Mouse (Mus musculus): ENCODE results near the gene Pla2r1. TPM values are rescaled to one million over a fixed set of nuclear protein-coding genes. Genes with fewer than 3 reads are reported as not detected.

The Pla2r1 gene
- polyA plus RNA-seq, 1 experiment = 0.32 TPM

DNA sequence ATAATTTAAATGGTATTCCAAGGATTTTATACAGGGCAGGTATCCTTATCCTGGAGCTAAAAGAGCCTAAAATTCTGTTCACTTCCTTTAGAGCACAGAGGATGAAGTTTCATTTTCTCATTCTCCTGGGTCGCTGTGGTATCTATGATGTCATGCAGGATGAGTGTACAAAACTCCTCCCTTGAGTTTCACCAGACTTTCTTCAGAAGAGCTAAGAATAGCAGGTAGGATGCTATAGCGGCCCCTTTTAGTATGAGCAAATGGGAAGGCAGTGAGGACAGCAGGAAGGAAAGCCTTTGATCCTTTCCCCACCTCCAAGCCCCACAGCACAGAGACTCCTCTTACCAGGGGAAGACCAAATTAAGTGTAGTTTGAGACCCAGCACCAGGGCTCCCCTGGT is 48.4 kb downstream of the Pla2r1 start:
- no peak for DNase-seq (ENCODE audit: extremely low spot score in 1 of 2, low spot score in 1 of 2)

DNA sequence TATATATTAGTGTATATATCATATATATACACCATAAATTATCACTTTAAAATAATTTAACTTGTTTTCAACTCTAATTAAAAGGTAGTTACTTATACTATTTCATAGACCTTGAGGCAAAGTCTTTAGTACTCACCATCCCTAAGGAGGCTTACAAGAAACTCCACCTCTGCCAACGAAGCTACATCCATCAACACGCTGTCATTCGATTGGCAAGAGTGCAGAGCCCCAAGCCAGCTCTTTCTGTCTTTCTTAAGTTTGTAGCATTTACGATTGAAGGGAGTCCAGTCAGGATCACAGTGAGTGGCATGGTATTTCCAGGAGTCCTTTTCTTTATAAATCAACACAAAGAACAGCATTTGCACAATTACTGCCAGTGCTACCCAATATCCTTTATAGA is 49.1 kb downstream of the Pla2r1 start:
- DNase-seq (ENCODE audit: extremely low spot score in 1 of 2, low spot score in 1 of 2) = no peak

DNA sequence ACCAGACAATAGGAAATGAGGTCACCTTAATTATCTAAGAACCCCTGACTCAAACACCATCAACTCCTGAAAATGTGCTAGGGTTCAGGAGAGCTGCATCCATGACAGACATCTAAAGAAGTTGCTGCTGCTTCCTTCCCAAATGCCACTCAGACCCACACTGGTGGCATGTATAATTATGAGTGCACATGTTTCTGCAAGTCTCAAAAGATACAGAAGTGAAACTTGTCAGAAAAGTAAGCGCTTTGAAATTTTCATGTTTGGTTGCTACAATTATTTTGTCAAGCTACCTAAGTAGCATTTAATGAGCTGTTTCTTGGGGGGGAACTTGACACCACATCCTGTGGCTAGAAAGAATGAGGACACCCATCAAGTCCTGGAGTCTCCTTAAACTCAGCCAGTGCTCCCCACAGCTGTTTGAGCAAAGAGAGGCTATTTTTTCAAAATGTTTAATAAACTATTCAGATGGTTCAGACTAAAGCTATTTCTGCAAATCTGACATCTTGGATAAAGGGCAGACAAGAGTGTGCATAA is 52.5 kb downstream of the Pla2r1 start:
- no peak for DNase-seq (ENCODE audit: extremely low spot score in 1 of 2, low spot score in 1 of 2)

DNA sequence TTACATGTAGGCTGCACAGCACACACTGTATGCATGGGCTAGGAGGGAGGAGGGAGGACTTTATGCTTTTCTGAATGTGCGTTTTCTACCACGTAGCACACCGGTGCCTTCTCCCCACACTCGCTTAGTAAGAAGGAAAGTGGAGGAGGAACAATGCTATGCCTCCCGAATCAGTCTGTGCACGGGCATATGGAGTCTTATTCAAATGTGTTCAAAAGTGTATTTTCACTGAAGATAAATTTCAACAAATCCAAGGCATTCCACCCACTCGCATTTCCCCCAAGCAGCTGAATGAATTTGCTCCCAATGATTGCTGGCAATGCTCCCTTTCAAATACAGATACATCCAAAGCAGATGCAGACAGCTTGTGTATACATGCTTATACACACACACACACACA is 73.2 kb downstream of the Pla2r1 start:
- DNase-seq (ENCODE audit: extremely low spot score in 1 of 2, low spot score in 1 of 2) = peak; percentile 20 to 63

DNA sequence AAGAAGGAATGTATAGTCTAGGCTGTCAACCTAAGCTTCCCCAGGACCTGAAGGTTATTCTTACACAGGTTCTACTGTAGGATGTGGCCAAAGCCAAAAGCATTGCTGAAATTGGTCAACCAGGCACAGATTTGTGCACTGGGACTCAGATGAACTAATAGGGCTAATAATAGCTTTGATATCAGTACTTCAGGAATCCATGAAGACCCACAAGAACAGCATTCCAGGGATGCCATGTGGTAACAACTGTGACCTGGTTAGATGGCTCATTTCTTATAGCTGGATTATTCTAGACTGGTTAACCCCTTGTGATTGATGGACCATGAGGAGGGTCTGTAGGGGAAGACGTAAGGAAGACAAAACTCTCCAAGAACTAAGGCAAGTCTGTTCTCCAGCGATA is 74.3 kb downstream of the Pla2r1 start:
- no peak for DNase-seq (ENCODE audit: extremely low spot score in 1 of 2, low spot score in 1 of 2)

DNA sequence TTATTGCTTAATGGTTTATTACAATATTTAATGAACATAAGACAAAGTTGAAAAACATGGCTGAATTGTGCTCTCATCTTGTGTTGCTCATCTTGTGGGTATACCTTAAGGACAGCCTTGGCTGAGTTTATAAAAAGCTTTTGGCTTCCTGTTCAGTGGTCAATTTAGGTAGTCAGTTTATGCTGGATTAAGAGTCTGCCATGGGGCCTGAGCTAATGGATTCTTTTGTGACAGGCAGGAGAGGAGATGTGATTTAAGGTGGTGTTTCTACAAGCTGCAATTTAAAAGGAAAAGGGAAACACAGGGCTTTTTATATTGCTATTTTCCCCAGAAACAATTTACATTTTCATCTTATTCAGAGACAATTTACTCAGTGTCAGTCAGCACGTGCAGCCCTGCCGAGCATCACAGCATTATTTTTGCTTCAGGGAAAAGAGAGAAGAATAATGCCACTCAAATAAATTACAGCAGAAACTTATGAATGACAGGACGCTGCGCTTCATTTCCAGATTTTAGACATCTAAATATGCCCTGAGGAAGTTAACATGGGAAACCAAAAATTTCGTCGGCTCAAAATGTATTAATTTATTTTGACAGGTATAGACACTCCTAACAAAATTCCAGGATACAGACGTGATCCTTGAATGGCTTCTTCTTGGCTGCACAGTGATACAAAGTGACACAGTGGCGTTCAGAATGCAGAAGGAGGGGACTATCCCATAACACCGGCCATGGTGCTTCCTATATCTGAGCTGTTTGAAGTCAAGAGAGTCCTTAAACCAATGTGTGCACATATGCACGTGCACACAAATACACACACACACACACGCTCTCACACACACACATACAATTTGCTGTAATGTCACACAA is 84.0 kb downstream of the Pla2r1 start:
- no peak for DNase-seq (ENCODE audit: extremely low spot score in 1 of 2, low spot score in 1 of 2)

DNA sequence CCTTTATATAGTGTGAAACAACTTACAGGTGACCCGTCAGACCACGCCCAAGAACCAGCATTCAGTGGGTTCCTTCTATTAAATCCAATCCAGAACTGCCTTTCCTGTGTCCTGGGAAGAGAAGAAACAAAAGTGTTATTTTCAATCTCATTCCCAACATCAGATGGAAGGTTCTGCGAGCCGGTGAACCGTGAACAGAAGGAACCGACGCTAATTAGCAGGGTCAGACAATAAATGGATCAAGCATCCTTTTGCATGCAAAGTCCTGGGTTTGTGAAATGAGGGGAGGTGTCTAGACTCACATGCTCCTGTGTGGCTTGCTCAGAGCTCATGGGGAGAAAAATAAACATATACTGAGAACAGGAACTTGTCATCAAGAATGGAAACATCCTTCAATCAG is 100.7 kb downstream of the Pla2r1 start:
- no peak for DNase-seq (ENCODE audit: extremely low spot score in 1 of 2, low spot score in 1 of 2)

DNA sequence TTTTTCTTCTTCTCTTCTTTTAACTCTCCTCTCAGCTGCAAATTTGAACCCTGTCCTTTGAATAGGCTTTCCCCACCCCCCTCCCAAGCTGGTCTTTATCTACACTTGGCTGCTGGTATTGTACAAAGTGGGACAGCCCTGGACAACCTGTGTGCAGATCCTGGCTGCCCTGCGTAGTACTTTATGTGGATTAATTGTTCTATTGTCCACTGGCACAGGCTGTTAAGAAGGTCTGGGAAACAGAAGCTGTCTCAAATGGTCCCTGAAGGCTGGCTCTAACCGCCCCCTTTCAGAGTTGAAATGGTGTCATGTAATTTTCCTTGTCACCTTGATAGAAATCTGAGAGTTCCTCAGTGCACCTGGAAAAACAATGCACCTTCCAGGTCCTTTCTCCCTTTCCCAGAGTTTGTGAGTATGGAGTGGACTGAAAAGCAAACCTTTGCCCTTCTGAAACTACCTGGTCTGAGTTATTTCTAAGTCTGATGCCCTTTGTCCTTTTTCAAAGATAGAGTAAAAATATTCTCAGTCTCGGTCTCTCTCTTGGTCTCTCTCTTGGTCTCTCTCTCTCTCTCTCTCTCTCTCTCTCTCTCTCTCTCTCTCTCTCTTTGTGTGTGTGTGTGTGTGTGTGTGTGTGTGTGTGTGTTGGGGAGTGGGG is 101.9 kb downstream of the Pla2r1 start:
- DNase-seq (ENCODE audit: extremely low spot score in 1 of 2, low spot score in 1 of 2) = no peak

DNA sequence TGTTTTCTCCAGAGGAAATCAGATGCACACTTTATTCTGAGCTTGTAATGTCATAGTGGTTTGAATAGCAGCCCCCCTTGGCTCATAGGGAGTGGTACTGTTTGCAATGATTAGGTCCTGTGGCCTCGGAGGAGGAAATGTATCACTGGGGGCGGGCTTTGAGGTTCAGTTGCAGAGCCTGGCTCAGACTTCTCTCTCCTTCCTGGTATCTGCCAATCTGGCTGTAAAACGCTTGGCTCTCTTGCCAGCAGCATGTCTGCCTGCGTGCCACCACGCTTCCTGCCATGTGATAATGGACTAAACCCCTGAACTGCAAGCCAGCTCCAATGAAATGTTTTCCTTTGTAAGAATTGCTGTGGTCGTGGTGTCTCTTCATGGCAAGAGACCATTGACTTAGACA is 103.4 kb downstream of the Pla2r1 start:
- no peak for DNase-seq (ENCODE audit: extremely low spot score in 1 of 2, low spot score in 1 of 2)

DNA sequence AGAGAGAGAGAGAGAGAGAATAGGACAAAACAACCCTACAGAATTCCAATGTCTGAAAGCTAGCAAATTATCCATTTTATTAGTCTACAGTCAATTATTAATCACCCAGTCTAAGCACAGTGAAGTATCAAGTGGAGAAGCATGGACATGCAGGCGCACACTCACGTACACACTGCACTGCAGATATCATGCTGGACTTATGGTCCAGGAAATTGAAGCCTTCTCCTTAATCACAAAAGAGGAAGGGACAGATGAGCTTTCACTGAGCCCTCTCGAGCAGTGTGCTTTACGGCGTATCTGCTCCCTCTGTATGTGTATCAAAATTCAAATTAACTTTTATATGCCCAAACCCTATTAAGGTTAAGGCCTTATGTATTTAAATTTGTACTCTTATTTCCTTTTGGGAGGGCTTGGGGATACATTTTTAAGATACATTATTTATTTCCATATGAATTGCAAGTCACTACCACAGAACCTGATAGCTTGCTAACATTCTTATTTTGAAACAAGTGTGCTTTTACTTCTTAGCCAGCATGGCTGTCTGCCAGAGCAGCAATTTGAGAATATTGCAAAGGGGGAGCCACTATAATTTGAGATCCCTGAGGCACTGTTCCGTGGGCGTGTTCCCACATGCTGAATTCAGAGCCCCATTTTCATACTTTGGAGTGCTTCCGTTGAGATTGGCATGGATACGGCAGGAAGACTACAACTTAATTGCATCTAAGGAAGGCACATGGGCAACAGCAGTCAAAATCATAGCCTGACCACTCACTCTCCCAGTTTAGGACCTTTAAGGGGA is 108.2 kb downstream of the Pla2r1 start:
- DNase-seq (ENCODE audit: extremely low spot score in 1 of 2, low spot score in 1 of 2) = peak; percentile 56 to 83

DNA sequence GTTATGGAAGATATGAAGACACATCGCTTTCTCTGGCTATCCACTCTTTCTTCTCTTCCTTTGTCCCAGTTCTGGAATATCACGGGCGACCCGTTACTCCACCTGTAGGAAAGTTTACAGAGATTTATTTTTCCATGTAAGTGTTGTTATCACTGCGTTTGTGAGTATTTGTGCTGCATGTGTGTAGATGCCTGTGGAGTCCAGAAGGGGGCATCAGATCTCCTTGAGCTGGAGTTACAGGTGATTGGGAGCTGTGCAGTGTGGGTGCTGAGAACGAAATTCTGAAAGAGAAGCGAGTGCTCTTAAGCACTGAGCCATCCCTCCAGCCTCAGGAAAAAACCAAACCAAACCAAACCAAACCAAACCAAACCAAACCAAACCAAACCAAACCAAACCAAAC is 109.8 kb downstream of the Pla2r1 start:
- DNase-seq (ENCODE audit: extremely low spot score in 1 of 2, low spot score in 1 of 2) = no peak

DNA sequence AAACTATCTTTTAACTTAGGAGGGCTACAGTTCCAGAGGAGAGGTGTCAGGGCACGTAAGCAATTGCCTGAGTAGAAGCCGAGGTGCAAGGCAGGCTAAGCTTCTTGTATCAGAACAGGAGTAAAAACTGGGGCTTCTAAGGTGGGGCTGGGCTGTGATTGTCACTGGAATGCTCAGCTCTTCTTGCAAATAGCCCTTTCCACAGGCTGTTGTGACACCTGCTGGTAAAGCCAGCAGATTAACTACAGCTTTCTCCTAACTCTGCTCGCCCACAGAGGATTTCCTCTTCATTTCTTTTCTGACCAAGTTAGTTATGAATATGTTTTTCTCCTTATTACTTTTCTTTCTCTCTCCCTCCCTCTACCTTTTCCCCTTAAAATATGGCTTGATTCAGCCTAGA is 111.2 kb downstream of the Pla2r1 start:
- DNase-seq (ENCODE audit: extremely low spot score in 1 of 2, low spot score in 1 of 2) = peak in 1 of 2 experiments; percentile 31

DNA sequence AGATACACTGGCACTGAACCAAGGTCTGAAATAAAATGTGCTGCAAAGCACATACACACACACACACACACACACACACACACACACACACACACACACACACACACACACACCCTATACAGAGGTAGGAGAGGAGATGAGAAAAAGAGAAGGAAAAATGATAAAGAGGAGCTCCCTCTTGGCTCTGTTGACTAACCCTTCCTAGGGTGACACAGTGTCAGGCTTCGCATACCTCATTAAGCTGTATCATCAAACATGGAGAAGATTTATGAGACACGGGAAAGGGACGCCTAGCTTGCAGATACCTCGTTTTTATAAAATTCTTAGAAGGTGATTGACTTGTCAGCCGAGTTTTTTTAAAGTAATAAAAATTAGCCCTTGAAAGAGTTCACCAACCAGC is 116.3 kb downstream of the Pla2r1 start:
- DNase-seq (ENCODE audit: extremely low spot score in 1 of 2, low spot score in 1 of 2) = no peak

DNA sequence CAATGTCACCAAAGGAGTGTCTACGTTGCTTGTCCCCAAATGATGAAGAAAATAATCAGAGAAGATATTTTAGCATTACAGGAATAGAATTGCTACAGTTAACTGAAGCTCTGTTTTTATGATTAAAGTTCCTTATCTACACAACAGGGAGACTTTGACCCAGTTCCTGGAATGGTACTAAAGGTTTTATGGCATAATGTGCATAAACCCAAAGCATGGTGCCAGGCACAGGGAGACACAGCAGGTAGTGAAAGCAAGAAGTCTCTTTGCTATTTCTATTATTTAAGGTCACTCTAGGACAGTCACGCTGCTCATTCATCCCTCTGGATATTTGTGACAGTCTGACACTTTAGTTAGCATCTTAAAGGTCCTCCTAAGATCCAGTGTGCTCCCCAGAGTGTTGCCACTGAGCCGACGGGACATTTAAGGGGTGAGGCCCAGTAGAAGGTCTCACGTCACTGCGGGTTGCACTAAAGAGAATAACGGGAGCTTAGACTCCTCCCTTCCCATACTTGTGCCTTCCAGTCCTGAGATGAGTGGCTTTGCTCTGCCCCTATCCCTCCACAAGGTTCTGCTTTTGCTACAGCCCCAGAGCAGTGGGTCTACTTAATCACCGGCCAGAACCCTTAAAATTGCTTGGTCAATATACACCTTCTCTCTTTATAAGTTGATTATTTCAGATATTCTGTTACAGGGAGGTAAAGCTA is 122.6 kb downstream of the Pla2r1 start:
- no peak for DNase-seq (ENCODE audit: extremely low spot score in 1 of 2, low spot score in 1 of 2)

DNA sequence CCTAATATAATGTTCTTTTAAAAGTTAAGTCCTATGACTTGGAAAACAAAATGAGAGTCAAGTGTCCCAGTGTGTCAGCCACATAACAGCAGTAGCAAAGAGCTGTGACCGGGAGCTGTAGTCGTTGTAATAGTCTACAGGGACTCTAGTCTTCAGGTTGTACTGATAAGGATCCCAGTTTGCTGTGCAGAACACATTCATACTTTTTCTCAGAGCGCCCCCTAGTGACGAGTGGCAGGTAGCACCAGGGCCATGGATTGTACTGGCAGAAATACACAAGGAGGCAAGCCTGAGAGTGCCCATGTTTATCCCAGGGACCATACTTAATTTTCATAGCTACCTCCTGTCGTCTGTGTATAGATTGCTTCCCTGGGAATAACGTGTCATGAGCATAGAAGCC is 135.0 kb downstream of the Pla2r1 start:
- DNase-seq (ENCODE audit: extremely low spot score in 1 of 2, low spot score in 1 of 2) = peak; percentile 32 to 91

DNA sequence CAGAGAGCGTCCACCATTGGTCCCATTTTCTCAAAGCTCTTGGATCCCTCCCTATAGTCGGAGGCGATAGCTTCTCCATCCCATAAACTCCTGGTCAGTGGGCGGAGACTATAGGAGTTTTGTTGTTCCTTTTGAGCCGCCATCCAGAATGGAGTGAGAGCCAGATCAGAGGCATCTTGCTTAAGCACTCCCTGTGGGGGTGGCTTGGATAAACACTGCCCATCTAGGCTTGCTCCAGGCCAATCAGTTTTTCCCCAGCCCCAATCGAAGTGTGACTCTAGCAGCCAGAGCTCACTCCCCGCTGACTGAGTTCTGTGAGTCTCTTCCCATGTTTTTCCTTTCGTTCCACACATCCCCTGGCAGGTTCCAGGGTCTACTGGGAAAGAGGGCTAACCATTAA is 138.8 kb downstream of the Pla2r1 start:
- DNase-seq (ENCODE audit: extremely low spot score in 1 of 2, low spot score in 1 of 2) = no peak

DNA sequence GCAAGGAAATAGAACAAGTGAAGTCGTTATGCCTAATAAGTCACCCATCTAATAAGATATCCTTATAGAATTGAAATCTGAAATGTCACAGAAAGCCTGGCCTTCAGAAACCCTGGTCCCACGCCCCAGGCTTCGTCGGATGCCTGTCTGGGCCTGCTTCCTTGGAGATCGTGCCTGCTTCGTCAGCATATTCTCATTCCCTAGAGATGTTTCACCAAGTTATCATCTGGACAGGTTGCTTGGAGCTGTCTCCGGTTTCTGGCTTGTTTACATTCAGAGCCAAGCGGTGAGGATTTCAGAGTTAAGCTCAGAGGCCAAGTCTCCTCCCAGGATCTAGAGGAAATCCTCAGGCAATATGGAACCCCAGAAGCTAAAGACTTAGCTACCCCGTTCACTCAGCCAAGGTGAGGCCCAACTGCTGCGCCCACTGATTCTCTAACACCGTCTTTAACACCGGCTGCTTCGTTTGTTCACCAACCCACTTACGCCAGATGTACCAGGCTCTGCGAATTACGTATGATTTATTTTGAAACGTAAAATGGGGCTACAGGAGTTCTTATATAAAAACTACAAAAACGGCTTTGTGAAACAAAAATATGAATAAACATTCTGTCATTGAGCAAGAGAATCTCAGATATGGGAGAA is 140.0 kb downstream of the Pla2r1 start:
- DNase-seq (ENCODE audit: extremely low spot score in 1 of 2, low spot score in 1 of 2) = peak; percentile 8 to 41

DNA sequence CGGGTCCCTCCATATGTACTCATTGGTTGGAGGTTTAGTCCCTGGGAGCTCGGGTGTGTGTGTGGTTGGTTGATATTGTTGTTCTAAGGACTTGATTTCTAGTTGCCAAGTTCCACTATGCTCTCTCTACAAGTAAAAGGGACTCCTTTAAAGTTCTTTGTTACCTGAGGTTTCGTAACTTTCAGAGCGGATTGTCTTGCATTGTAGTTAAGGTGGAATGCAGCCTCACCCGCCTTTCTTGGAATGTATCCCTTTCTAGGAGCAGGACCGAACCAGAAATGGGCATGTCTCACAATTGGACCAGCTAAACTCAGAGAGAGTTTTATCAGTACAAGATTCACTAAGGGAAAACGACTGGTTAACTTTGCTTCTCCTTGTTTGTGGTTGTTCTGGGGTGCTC is 141.9 kb downstream of the Pla2r1 start:
- no peak for DNase-seq (ENCODE audit: extremely low spot score in 1 of 2, low spot score in 1 of 2)

DNA sequence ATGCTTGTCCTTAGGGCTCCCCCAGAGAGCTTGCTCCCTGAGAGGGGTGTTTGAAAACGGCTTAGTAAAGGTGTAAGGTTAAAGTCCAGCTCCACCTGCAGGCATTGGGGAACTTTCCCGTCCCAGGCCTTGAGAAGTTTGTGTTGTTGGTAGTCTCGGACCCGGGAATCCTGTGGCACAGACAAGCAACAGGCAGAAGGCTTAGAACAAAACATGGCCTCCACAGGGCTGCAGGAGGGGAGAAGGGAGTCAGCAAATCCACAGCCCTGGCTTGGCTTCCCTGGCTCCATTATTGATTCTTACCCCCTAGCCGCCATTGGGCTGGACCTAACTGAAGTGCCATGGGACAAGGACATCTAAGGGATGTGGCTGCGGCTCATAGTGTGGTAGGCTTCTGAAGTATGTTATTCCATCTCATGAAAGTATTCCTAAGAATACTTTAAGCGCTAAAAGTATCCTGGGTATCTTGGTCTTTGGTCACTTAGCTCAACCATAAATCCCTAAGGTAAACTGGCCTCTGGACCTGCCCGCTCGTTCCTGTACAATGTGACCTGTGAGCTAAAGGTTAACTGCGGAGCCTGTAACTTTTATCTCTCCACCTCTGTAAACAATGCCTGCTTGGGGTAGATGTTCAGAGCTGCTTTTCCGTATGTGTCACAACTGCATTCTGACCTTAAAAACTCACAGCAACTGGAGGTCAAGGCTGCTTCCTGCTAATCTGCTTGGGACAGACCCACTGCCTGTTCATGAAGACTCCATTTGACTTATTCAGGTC is 142.9 kb downstream of the Pla2r1 start:
- DNase-seq (ENCODE audit: extremely low spot score in 1 of 2, low spot score in 1 of 2) = no peak

Data from frontal cortex, adult 2 months (tissue).